In genomic region chr4:138913141-138913787, GRCm38 (mm10) we compare ENCODE assay signal across 8 mouse cellular contexts. TPM values are rescaled to one million over a fixed set of nuclear protein-coding genes. Genes with fewer than 3 reads are reported as not detected.
DNase-seq lines count a peak whose midpoint lies in the region; ATAC-seq lines count a peak whose summit lies in the region.
"Had no signal": no experiment of that assay in that cellular context is flagged by ENCODE, and none has a peak within 500 bp of the region (broad histone marks: within the 10 kb centered on the region; RNA-seq: fewer than 3 reads in every experiment).

No protein-coding gene starts in this region.

- H3K4me1 ChIP-seq in embryonic facial prominence, embryonic 11.5 days (ENCODE audit: control insufficient read depth, insufficient read depth, low read length), result no peaks in the 10 kb centered on the region; the same call in 1 of the 2 replicates
- H3K4me1 ChIP-seq in hindbrain, embryonic 11.5 days (replicated peaks; ENCODE audit: control insufficient read depth, insufficient read depth, low read length), result peaks cover 2% of the 10 kb centered on the region; the same call in 1 of the 2 replicates
- peaks cover 26% of the 10 kb centered on the region for H3K4me1 ChIP-seq in liver, embryonic 13.5 days (replicated peaks)
- peaks cover 12% of the 10 kb centered on the region for H3K4me1 ChIP-seq in neural tube, embryonic 12.5 days

- H3K4me3 ChIP-seq in embryonic facial prominence, embryonic 11.5 days (ENCODE audit: low read depth, low read length), result peak overlapping the region; percentile 96
- H3K4me3 ChIP-seq in hindbrain, embryonic 11.5 days (ENCODE audit: low read depth, low read length), result peak overlapping the region; percentile 94
- H3K4me3 ChIP-seq in liver, embryonic 13.5 days (replicated peaks), result peak overlapping the region; percentile 84
- H3K4me3 ChIP-seq in neural tube, embryonic 12.5 days, result peak overlapping the region; percentile 93

- H3K27ac ChIP-seq in embryonic facial prominence, embryonic 11.5 days (replicated peaks; ENCODE audit: low read depth, low read length), result no peak overlapping the region
- 0 out of 2 replicates have a peak overlapping the region, but pooled peaks have one; percentile 65 for H3K27ac ChIP-seq in hindbrain, embryonic 11.5 days (ENCODE audit: low read depth, low read length)
- H3K27ac ChIP-seq in liver, embryonic 13.5 days, result no peak overlapping the region; the same call in 1 of the 2 replicates
- H3K27ac ChIP-seq in neural tube, embryonic 12.5 days, result peak overlapping the region; percentile 51; the same call in 1 of the 2 replicates

- no peaks in the 10 kb centered on the region for H3K9me3 ChIP-seq in embryonic facial prominence, embryonic 11.5 days (replicated peaks; ENCODE audit: control insufficient read depth, low read length)
- H3K9me3 ChIP-seq in hindbrain, embryonic 11.5 days (ENCODE audit: control insufficient read depth, low read length), result no peaks in the 10 kb centered on the region
- no peaks in the 10 kb centered on the region for H3K9me3 ChIP-seq in liver, embryonic 13.5 days (replicated peaks)
- no peaks in the 10 kb centered on the region for H3K9me3 ChIP-seq in neural tube, embryonic 12.5 days

- DNase-seq in urinary bladder, postnatal 10 days (ENCODE audit: low spot score), result peak; percentile 15
- no peak for DNase-seq in urinary bladder, adult 2 months (ENCODE audit: low spot score)
- DNase-seq in embryonic facial prominence, embryonic 11.5 days (ENCODE audit: low spot score), result peak; percentile 11
- DNase-seq in hindbrain, embryonic 11.5 days (ENCODE audit: low spot score), result no peak
- no peak for DNase-seq in liver, embryonic 13.5 days
- no peak for DNase-seq in adipocyte (ENCODE audit: low spot score)

- H3K4me2 ChIP-seq in embryonic facial prominence, embryonic 11.5 days (ENCODE audit: low read depth, low read length), result peak overlapping the region; percentile 87
- H3K4me2 ChIP-seq in hindbrain, embryonic 11.5 days (replicated peaks; ENCODE audit: low read depth, low read length), result peak overlapping the region; percentile 88
- H3K4me2 ChIP-seq in liver, embryonic 13.5 days, result peak overlapping the region; percentile 98
- H3K4me2 ChIP-seq in neural tube, embryonic 12.5 days (replicated peaks), result peak overlapping the region; percentile 97

- under 1% methylated on average over 50 of the region's 52 CpGs for WGBS in embryonic facial prominence, embryonic 11.5 days
- WGBS in hindbrain, embryonic 11.5 days, result under 1% methylated on average over 52 of the region's 52 CpGs
- under 1% methylated on average over 52 of the region's 52 CpGs for WGBS in liver, embryonic 13.5 days (ENCODE audit: insufficient replicate concordance)
- WGBS in neural tube, embryonic 12.5 days, result 2% methylated on average over 51 of the region's 52 CpGs

- no peaks in the 10 kb centered on the region; the same call in 1 of the 2 replicates for H3K36me3 ChIP-seq in embryonic facial prominence, embryonic 11.5 days (replicated peaks; ENCODE audit: control insufficient read depth, insufficient read depth, low read depth, low read length)
- H3K36me3 ChIP-seq in hindbrain, embryonic 11.5 days (ENCODE audit: control insufficient read depth, insufficient read depth, low read length), result no peaks in the 10 kb centered on the region
- H3K36me3 ChIP-seq in liver, embryonic 13.5 days, result no peaks in the 10 kb centered on the region
- peaks cover 7% of the 10 kb centered on the region; the same call in 1 of the 2 replicates for H3K36me3 ChIP-seq in neural tube, embryonic 12.5 days

- peak; percentile 51; the same call in 1 of the 2 replicates for ATAC-seq in embryonic facial prominence, embryonic 11.5 days (replicated peaks; ENCODE audit: insufficient number of reproducible peaks, low FRiP score, low TSS enrichment, low read depth)
- ATAC-seq in hindbrain, embryonic 11.5 days (ENCODE audit: low FRiP score), result peak; percentile 51
- ATAC-seq in liver, embryonic 13.5 days (ENCODE audit: low read depth), result peak; percentile 47
- ATAC-seq in neural tube, embryonic 12.5 days (ENCODE audit: low FRiP score, low read depth), result peak; percentile 52

- H3K27me3 ChIP-seq in embryonic facial prominence, embryonic 11.5 days (ENCODE audit: control insufficient read depth, insufficient read depth, low read length), result no peaks in the 10 kb centered on the region
- H3K27me3 ChIP-seq in hindbrain, embryonic 11.5 days (ENCODE audit: control insufficient read depth, insufficient read depth, low read length), result no peaks in the 10 kb centered on the region
- no peaks in the 10 kb centered on the region for H3K27me3 ChIP-seq in liver, embryonic 13.5 days
- H3K27me3 ChIP-seq in neural tube, embryonic 12.5 days (replicated peaks), result no peaks in the 10 kb centered on the region

- H3K9ac ChIP-seq in embryonic facial prominence, embryonic 11.5 days (replicated peaks; ENCODE audit: low read length), result peak overlapping the region; percentile 88
- H3K9ac ChIP-seq in hindbrain, embryonic 11.5 days (ENCODE audit: low read depth, low read length), result peak overlapping the region; percentile 92
- peak overlapping the region; percentile 87 for H3K9ac ChIP-seq in liver, embryonic 13.5 days
- peak overlapping the region; percentile 95 for H3K9ac ChIP-seq in neural tube, embryonic 12.5 days

RNA-seq across cellular contexts. Expression of gene Otud3, which starts 0.5 kb away (rescaled TPM):
- polyA plus RNA-seq in urinary bladder, adult 2 months (2012; rRNA removed), result 5.0 and 7.0 TPM in 2 replicates
- 3.9 and 4.2 TPM in 2 replicates for polyA plus RNA-seq in embryonic facial prominence, embryonic 11.5 days (2014; fragmentation: Nextera tagmentation; extraction: Ambion mirVana)
- polyA plus RNA-seq in hindbrain, embryonic 11.5 days (2014; fragmentation: Nextera tagmentation; extraction: Ambion mirVana), result 3.1 and 3.5 TPM in 2 replicates
- 1.6 and 1.9 TPM in 2 replicates for polyA plus RNA-seq in liver, embryonic 13.5 days (2015; fragmentation: Nextera tagmentation; extraction: Ambion mirVana)
- polyA plus RNA-seq in neural tube, embryonic 12.5 days (2016; fragmentation: Nextera tagmentation; extraction: Ambion mirVana), result 3.7 and 4.2 TPM in 2 replicates

RNA-seq across cellular contexts. Expression of gene Pla2g2e, which starts 35.5 kb away (rescaled TPM):
- polyA plus RNA-seq in urinary bladder, adult 2 months (2012; rRNA removed), result 1.4 and 1.5 TPM in 2 replicates
- not detected in 2 replicates for polyA plus RNA-seq in embryonic facial prominence, embryonic 11.5 days (2014; fragmentation: Nextera tagmentation; extraction: Ambion mirVana)
- not detected in 2 replicates for polyA plus RNA-seq in hindbrain, embryonic 11.5 days (2014; fragmentation: Nextera tagmentation; extraction: Ambion mirVana)
- not detected in 2 replicates for polyA plus RNA-seq in liver, embryonic 13.5 days (2015; fragmentation: Nextera tagmentation; extraction: Ambion mirVana)
- not detected in 2 replicates for polyA plus RNA-seq in neural tube, embryonic 12.5 days (2016; fragmentation: Nextera tagmentation; extraction: Ambion mirVana)

RNA-seq across cellular contexts. Expression of gene Gm13030, which starts 39.5 kb away (rescaled TPM):
- not detected in 2 replicates for polyA plus RNA-seq in urinary bladder, adult 2 months (2012; rRNA removed)
- not detected in 2 replicates for polyA plus RNA-seq in embryonic facial prominence, embryonic 11.5 days (2014; fragmentation: Nextera tagmentation; extraction: Ambion mirVana)
- polyA plus RNA-seq in hindbrain, embryonic 11.5 days (2014; fragmentation: Nextera tagmentation; extraction: Ambion mirVana), result not detected in 2 replicates
- not detected in 2 replicates for polyA plus RNA-seq in liver, embryonic 13.5 days (2015; fragmentation: Nextera tagmentation; extraction: Ambion mirVana)
- polyA plus RNA-seq in neural tube, embryonic 12.5 days (2016; fragmentation: Nextera tagmentation; extraction: Ambion mirVana), result not detected in 2 replicates
- polyA plus RNA-seq: gonadal fat pad, adult 2 months had no signal

RNA-seq across cellular contexts. Expression of gene Pla2g5, which starts 50.0 kb away (rescaled TPM):
- 0.46 and 0.73 TPM in 2 replicates for polyA plus RNA-seq in urinary bladder, adult 2 months (2012; rRNA removed)
- polyA plus RNA-seq in embryonic facial prominence, embryonic 11.5 days (2014; fragmentation: Nextera tagmentation; extraction: Ambion mirVana), result 0.87 and 1.5 TPM in 2 replicates
- polyA plus RNA-seq in hindbrain, embryonic 11.5 days (2014; fragmentation: Nextera tagmentation; extraction: Ambion mirVana), result 0.39 TPM in 1 of 2 replicates, not detected in the other
- not detected in 2 replicates for polyA plus RNA-seq in liver, embryonic 13.5 days (2015; fragmentation: Nextera tagmentation; extraction: Ambion mirVana)
- not detected in 2 replicates for polyA plus RNA-seq in neural tube, embryonic 12.5 days (2016; fragmentation: Nextera tagmentation; extraction: Ambion mirVana)

RNA-seq across cellular contexts. Expression of gene Rnf186, which starts 53.6 kb away (rescaled TPM):
- 0.43 and 0.61 TPM in 2 replicates for polyA plus RNA-seq in urinary bladder, adult 2 months (2012; rRNA removed)
- not detected in 2 replicates for polyA plus RNA-seq in embryonic facial prominence, embryonic 11.5 days (2014; fragmentation: Nextera tagmentation; extraction: Ambion mirVana)
- polyA plus RNA-seq in hindbrain, embryonic 11.5 days (2014; fragmentation: Nextera tagmentation; extraction: Ambion mirVana), result not detected in 2 replicates
- 0.08 and 0.12 TPM in 2 replicates for polyA plus RNA-seq in liver, embryonic 13.5 days (2015; fragmentation: Nextera tagmentation; extraction: Ambion mirVana)
- not detected in 2 replicates for polyA plus RNA-seq in neural tube, embryonic 12.5 days (2016; fragmentation: Nextera tagmentation; extraction: Ambion mirVana)

Comparison
In these comparisons a context has a peak if more than half of its experiments do, and no peak if none do; other contexts are left out.
1. DNase-seq: peak in urinary bladder, postnatal 10 days (single experiment) and embryonic facial prominence, embryonic 11.5 days (single experiment); none in urinary bladder, adult 2 months (single experiment), hindbrain, embryonic 11.5 days (single experiment), liver, embryonic 13.5 days (single experiment) and adipocyte (single experiment).
2. H3K27ac ChIP-seq: peak in hindbrain, embryonic 11.5 days (single experiment) and neural tube, embryonic 12.5 days (single experiment); none in embryonic facial prominence, embryonic 11.5 days (single experiment) and liver, embryonic 13.5 days (single experiment).
3. Peak in every context shown above with its lines, with median percentiles within 50 percentile points of each other: ATAC-seq, H3K4me2 ChIP-seq, H3K4me3 ChIP-seq and H3K9ac ChIP-seq.